ENCODE assay signal across 8 mouse cellular contexts in the genomic region with DNA sequence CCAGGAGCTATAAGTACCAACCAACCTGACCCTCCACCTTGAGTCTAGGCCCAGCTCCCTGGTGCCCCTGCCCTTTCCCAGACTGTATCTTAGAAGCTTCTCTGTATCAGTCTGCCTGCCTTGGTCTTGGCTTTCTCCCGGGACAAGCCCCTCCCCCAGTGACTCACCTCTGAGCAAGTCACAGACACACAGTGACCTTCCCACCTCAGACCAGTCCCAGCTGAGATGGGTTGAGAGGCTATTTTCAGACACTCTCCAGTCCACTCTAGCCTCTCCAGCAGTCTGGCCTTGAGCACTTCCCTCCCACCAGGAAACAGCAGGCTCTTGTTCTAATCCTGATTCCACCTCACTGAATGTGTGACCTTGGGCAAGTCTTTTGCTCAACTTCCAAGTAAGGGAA. TPM values are rescaled to one million over a fixed set of nuclear protein-coding genes. Genes with fewer than 3 reads are reported as not detected.
A peak's percentile ranks its signal among the peaks of the same experiment; 100 is the strongest.
DNase-seq lines count a peak whose midpoint lies in the region; ATAC-seq and TF ChIP-seq lines count a peak whose summit lies in the region.

No protein-coding gene starts in this region.

- 12% methylated on average over 1 of the region's 1 CpGs for whole genome bisulfite sequencing in heart, embryonic 11.5 days (ENCODE audit: insufficient replicate concordance)
- WGBS in heart, postnatal 0 days = 3% methylated on average over 1 of the region's 1 CpGs

- H3K27ac ChIP-seq in heart, embryonic 11.5 days (ENCODE audit: low read depth, low read length) = peak overlapping the region; percentile 76
- H3K27ac ChIP-seq in heart, postnatal 0 days (ENCODE audit: low read depth) = peak overlapping the region; percentile 32; the same call in 1 of the 2 replicates

- H3K4me3 ChIP-seq in heart, embryonic 11.5 days (ENCODE audit: low read depth, low read length) = no peak overlapping the region
- H3K4me3 ChIP-seq in heart, postnatal 0 days (ENCODE audit: low read depth, low read length) = no peak overlapping the region

- intact Hi-C loops in heart, postnatal 36 days (cut with DNase I) = no loop called here

- no peaks in the 10 kb centered on the region for H3K27me3 ChIP-seq in heart, embryonic 11.5 days (ENCODE audit: control insufficient read depth, insufficient read depth, low read length)
- H3K27me3 ChIP-seq in heart, postnatal 0 days (ENCODE audit: control insufficient read depth, insufficient read depth, low read length) = no peaks in the 10 kb centered on the region

- TF ChIP-seq EP300 in heart, postnatal 0 days (IDR thresholded peaks at IDR 0.05; ENCODE audit: low read depth) = no peak

- no peak for TF ChIP-seq CTCF in heart, postnatal 0 days (IDR thresholded peaks at IDR 0.05; ENCODE audit: low read depth)

- H3K4me1 ChIP-seq in heart, embryonic 11.5 days (ENCODE audit: control insufficient read depth, insufficient read depth, low read length) = peaks cover 46% of the 10 kb centered on the region
- peaks cover 29% of the 10 kb centered on the region for H3K4me1 ChIP-seq in heart, postnatal 0 days (ENCODE audit: control insufficient read depth, insufficient read depth)

- ATAC-seq in heart, embryonic 11.5 days (replicated peaks; ENCODE audit: insufficient number of reproducible peaks, low FRiP score, low TSS enrichment) = 0 out of 2 replicates have a peak, but pooled peaks have one; percentile 28
- ATAC-seq in heart, postnatal 0 days (ENCODE audit: insufficient read depth, low read depth) = peak; percentile 72
- no peak for ATAC-seq in erythroblast, adult 5-6 weeks (replicated peaks; ENCODE audit: low FRiP score, poor library complexity, severe bottlenecking)

- no peaks in the 10 kb centered on the region for H3K9me3 ChIP-seq in heart, embryonic 11.5 days (replicated peaks; ENCODE audit: control insufficient read depth, low read length)
- H3K9me3 ChIP-seq in heart, postnatal 0 days (replicated peaks; ENCODE audit: control insufficient read depth, low read length) = no peaks in the 10 kb centered on the region

- H3K4me2 ChIP-seq in heart, embryonic 11.5 days = no peak overlapping the region
- no peak overlapping the region for H3K4me2 ChIP-seq in heart, postnatal 0 days (ENCODE audit: low read depth, low read length)

- H3K36me3 ChIP-seq in heart, embryonic 11.5 days (ENCODE audit: control insufficient read depth, insufficient read depth, low read length) = peaks cover 7% of the 10 kb centered on the region
- peaks cover 12% of the 10 kb centered on the region for H3K36me3 ChIP-seq in heart, postnatal 0 days (replicated peaks; ENCODE audit: control insufficient read depth, insufficient read depth, low read length)

- H3K9ac ChIP-seq in heart, embryonic 11.5 days (ENCODE audit: low read depth, low read length) = no peak overlapping the region
- H3K9ac ChIP-seq in heart, postnatal 0 days (replicated peaks; ENCODE audit: low read depth, low read length) = no peak overlapping the region

- no peak for DNase-seq in heart, postnatal 36 days
- DNase-seq in 3T3-L1 (ENCODE audit: low read depth, low spot score) = peak; percentile 85
- DNase-seq in adrenal gland, adult (ENCODE audit: inconsistent age in 2 of 2, low spot score in 1 of 2) = peak; percentile 93 to 95
- DNase-seq in heart, postnatal 0 days (ENCODE audit: low spot score) = no peak
- no peak for DNase-seq in left cerebral cortex, adult 8-10 months (ENCODE audit: low spot score in 2 of 2)
- DNase-seq in kidney, adult 9 months = no peak

RNA-seq across cellular contexts. Expression of a gene that starts 12.1 kb away (rescaled TPM):
- 21.0 and 21.3 TPM in 2 replicates for polyA plus RNA-seq in heart, embryonic 11.5 days (2014; fragmentation: Nextera tagmentation; extraction: Ambion mirVana)
- total RNA-seq in heart, postnatal 36 days (2021) = 10 to 100 TPM; 12.5 to 14.3 TPM
- 8.4 and 10.8 TPM in 2 replicates for total RNA-seq in heart, postnatal 0 days (2014; rRNA removed; ENCODE audit: low replicate concordance)
- 10.3 and 11.6 TPM in 2 replicates for polyA plus RNA-seq in heart, postnatal 0 days (2015; fragmentation: Nextera tagmentation; extraction: Ambion mirVana)
- 10 to 100 TPM; 27.1 to 32.9 (median 30.1) TPM for total RNA-seq in left cerebral cortex, adult 8-10 months (2022)
- total RNA-seq in erythroblast, adult 5-6 weeks (2015; ENCODE audit: low replicate concordance) = 2.1 and 4.6 TPM in 2 replicates
- 0.09 and 0.98 TPM in 2 replicates for total RNA-seq in erythroblast, adult 5-6 weeks (2017; ENCODE audit: low replicate concordance)

RNA-seq across cellular contexts. Expression of a gene that starts 38.5 kb away (rescaled TPM):
- 0.11 and 0.20 TPM in 2 replicates for polyA plus RNA-seq in heart, embryonic 11.5 days (2014; fragmentation: Nextera tagmentation; extraction: Ambion mirVana)
- under 1 TPM in 1 of 2 experiments, not detected in 1; 0.08 TPM for total RNA-seq in heart, postnatal 36 days (2021)
- total RNA-seq in heart, postnatal 0 days (2014; rRNA removed; ENCODE audit: low replicate concordance) = not detected in 2 replicates
- polyA plus RNA-seq in heart, postnatal 0 days (2015; fragmentation: Nextera tagmentation; extraction: Ambion mirVana) = 0.03 TPM in 1 of 2 replicates, not detected in the other
- under 1 TPM; 0.09 to 0.39 (median 0.27) TPM for total RNA-seq in left cerebral cortex, adult 8-10 months (2022)
- total RNA-seq in erythroblast, adult 5-6 weeks (2015; ENCODE audit: low replicate concordance) = not detected in 2 replicates
- not detected in 2 replicates for total RNA-seq in erythroblast, adult 5-6 weeks (2017; ENCODE audit: low replicate concordance)

Comparison
In these comparisons a context has a peak if more than half of its experiments do, and no peak if none do; other contexts are left out.
1. DNase-seq: peak in 3T3-L1 (single experiment) and adrenal gland, adult (2 of 2); none in heart, postnatal 36 days (0 of 2), heart, postnatal 0 days (single experiment), left cerebral cortex, adult 8-10 months (0 of 2) and kidney, adult 9 months (single experiment).